Mouse (Mus musculus) heart, embryonic 13.5 days (tissue): ENCODE data around the gene Zc3hc1. TPM values are rescaled to one million over a fixed set of nuclear protein-coding genes. Genes with fewer than 3 reads are reported as not detected.
A peak's percentile ranks its signal among the peaks of the same experiment; 100 is the strongest.
"Not testable (repeated sequence)": the region's sequence is repeated elsewhere in the genome, so short reads cannot be mapped to it uniquely, and the experiment has no call there.

Experiments used
- ATAC-seq: fragments of 200-750 bp; cut with Nextera tagmentation; 2 replicates; pipeline ENCODE4 v1.8.0; 2017; ENCODE audit warnings: moderate TSS enrichment; ENCODE audit not compliant: insufficient number of reproducible peaks, low FRiP score, low TSS enrichment; ENCODE audit errors: extremely low read depth
- H3K27ac ChIP-seq: fragments of 300-500 bp; sonication (generic); replicated peaks from 2 replicates; pipeline ENCODE4 v1.5.1; 2015; ENCODE audit warnings: moderate library complexity, mild to moderate bottlenecking, inconsistent platforms
- H3K27me3 ChIP-seq: fragments of 300-500 bp; sonication (generic); replicated peaks from 2 replicates; pipeline ENCODE4 v1.6.1; 2015; ENCODE audit warnings: mild to moderate bottlenecking, inconsistent platforms
- H3K36me3 ChIP-seq: fragments of 300-500 bp; sonication (generic); 2 replicates; pipeline ENCODE4 v1.6.1; 2015; ENCODE audit warnings: mild to moderate bottlenecking, inconsistent platforms
- H3K4me1 ChIP-seq: fragments of 300-500 bp; sonication (generic); 2 replicates; pipeline ENCODE4 v1.6.1; 2015; ENCODE audit warnings: inconsistent platforms
- H3K4me2 ChIP-seq: fragments of 300-500 bp; sonication (generic); 2 replicates; pipeline ENCODE4 v1.6.1; 2015; ENCODE audit warnings: inconsistent platforms, mild to moderate bottlenecking, moderate library complexity
- H3K4me3 ChIP-seq: fragments of 300-500 bp; sonication (generic); 2 replicates; pipeline ENCODE4 v1.5.1; 2015; ENCODE audit warnings: moderate library complexity, mild to moderate bottlenecking, inconsistent platforms
- H3K9ac ChIP-seq: fragments of 300-500 bp; sonication (generic); 2 replicates; pipeline ENCODE4 v1.6.1; 2015; ENCODE audit warnings: inconsistent platforms, mild to moderate bottlenecking, moderate library complexity
- H3K9me3 ChIP-seq: fragments of 300-500 bp; sonication (generic); 2 replicates; pipeline ENCODE4 v1.6.1; 2016; ENCODE audit warnings: inconsistent platforms
- WGBS: fragments of 180-500 bp; shearing (Covaris S2); methylation state at CpG from one replicate; pipeline ENCODE4 v1.1.7; 2015; ENCODE audit warnings: mixed read lengths; 5-methylcytosine and 5-hydroxymethylcytosine counted together
- polyA plus RNA-seq: library from polyadenylated mRNA; unstranded; fragments of >200 nt; fragmentation: Nextera tagmentation; extraction: Ambion mirVana; gene quantifications from 2 replicates; pipeline ENCODE4 v1.2.1, GENCODE M21; 2015

The Zc3hc1 gene
- polyA plus RNA-seq, 1 experiment from 2014 or later = 46.0 TPM

GRCm38 (mm10) chr6:30403465-30403864 lies 12.6 kb upstream of the Zc3hc1 start:
- Histone ChIP-seq H3K36me3 (peaks cover 5% of the 10 kb centered on the region; the same call in 1 of the 2 replicates), H3K4me1 (peaks cover 12% of the 10 kb centered on the region), H3K9me3 (no peaks in the 10 kb centered on the region), H3K4me2 (peak overlapping the region; percentile 62), H3K27me3 (no peaks in the 10 kb centered on the region), H3K9ac (peak overlapping the region; percentile 73; the same call in 1 of the 2 replicates), H3K4me3 (peak overlapping the region; percentile 36), H3K27ac (no peak overlapping the region; the same call in 1 of the 2 replicates)
- ATAC-seq = no peak
- WGBS = 23% methylated on average over 4 of the region's 4 CpGs

GRCm38 (mm10) chr6:30402091-30402491 lies 11.3 kb upstream of the Zc3hc1 start:
- peak overlapping the region; percentile 94 for H3K9ac ChIP-seq
- H3K27ac ChIP-seq = peak overlapping the region; percentile 89
- peak; percentile 32 for ATAC-seq
- peaks cover 12% of the 10 kb centered on the region for H3K4me1 ChIP-seq
- H3K9me3 ChIP-seq = no peaks in the 10 kb centered on the region
- H3K4me3 ChIP-seq = peak overlapping the region; percentile 95
- H3K4me2 ChIP-seq = peak overlapping the region; percentile 80
- H3K36me3 ChIP-seq = 0 out of 2 replicates have a peak, but pooled peaks cover 2% of the 10 kb centered on the region
- no peaks in the 10 kb centered on the region for H3K27me3 ChIP-seq
- WGBS = under 1% methylated on average over 29 of the region's 29 CpGs

GRCm38 (mm10) chr6:30401308-30402015 lies 10.6 kb upstream of the Zc3hc1 start, which contains the start of gene Klhdc10:
Gene Klhdc10 (plus strand): TSS chr6:30401868.
- Histone ChIP-seq H3K27ac (peak within 1 kb of the TSS; percentile 89), H3K4me2 (peak within 1 kb of the TSS; percentile 80), H3K9ac (peak within 1 kb of the TSS; percentile 94), H3K4me1 (peaks cover 12% of the 10 kb centered on the region), H3K4me3 (peak within 1 kb of the TSS; percentile 95), H3K27me3 (no peaks in the 10 kb centered on the region), H3K9me3 (no peaks in the 10 kb centered on the region), H3K36me3 (no peaks in the 10 kb centered on the region)
- ATAC-seq = peak; percentile 99
- WGBS = under 1% methylated on average over 41 of the region's 41 CpGs

GRCm38 (mm10) chr6:30400716-30401115 lies 9.9 kb upstream of the Zc3hc1 start:
- 7% methylated on average over 7 of the region's 7 CpGs for WGBS
- Histone ChIP-seq H3K9ac (peak overlapping the region; percentile 76), H3K9me3 (no peaks in the 10 kb centered on the region), H3K27ac (peak overlapping the region; percentile 89), H3K4me3 (peak overlapping the region; percentile 95), H3K4me2 (peak overlapping the region; percentile 69), H3K27me3 (no peaks in the 10 kb centered on the region), H3K36me3 (no peaks in the 10 kb centered on the region), H3K4me1 (peaks cover 12% of the 10 kb centered on the region)
- no peak for ATAC-seq

GRCm38 (mm10) chr6:30400146-30400545 lies 9.3 kb upstream of the Zc3hc1 start:
- no peak for ATAC-seq
- no peaks in the 10 kb centered on the region for H3K9me3 ChIP-seq
- H3K9ac ChIP-seq = no peak overlapping the region
- no peaks in the 10 kb centered on the region for H3K27me3 ChIP-seq
- H3K27ac ChIP-seq = no peak overlapping the region
- H3K36me3 ChIP-seq = no peaks in the 10 kb centered on the region
- peaks cover 12% of the 10 kb centered on the region for H3K4me1 ChIP-seq
- no peak overlapping the region for H3K4me3 ChIP-seq
- 66% methylated on average over 5 of the region's 5 CpGs for WGBS
- H3K4me2 ChIP-seq = peak overlapping the region; percentile 69; the same call in 1 of the 2 replicates

GRCm38 (mm10) chr6:30391996-30392395 lies 1.2 kb upstream of the Zc3hc1 start:
- H3K36me3 ChIP-seq = peaks cover 11% of the 10 kb centered on the region
- H3K4me2 ChIP-seq = no peak overlapping the region
- no peaks in the 10 kb centered on the region for H3K27me3 ChIP-seq
- H3K4me1 ChIP-seq = peaks cover 6% of the 10 kb centered on the region
- no peak overlapping the region for H3K4me3 ChIP-seq
- no peak overlapping the region for H3K9ac ChIP-seq
- no peaks in the 10 kb centered on the region for H3K9me3 ChIP-seq
- ATAC-seq = no peak
- 85% methylated on average over 7 of the region's 7 CpGs for WGBS
- no peak overlapping the region for H3K27ac ChIP-seq

GRCm38 (mm10) chr6:30390271-30390670 lies 557 bp downstream of the Zc3hc1 start:
- Histone ChIP-seq H3K9ac (peak overlapping the region; percentile 88), H3K36me3 (peaks cover 28% of the 10 kb centered on the region), H3K4me2 (peak overlapping the region; percentile 70), H3K4me3 (peak overlapping the region; percentile 74)
- not testable (repeated sequence) for H3K4me1 ChIP-seq, H3K27me3 ChIP-seq, H3K9me3 ChIP-seq, ATAC-seq, H3K27ac ChIP-seq
- 23% methylated on average over 4 of the region's 4 CpGs for WGBS

- Histone ChIP-seq H3K9ac (no peak overlapping the region), H3K4me2 (no peak overlapping the region), H3K36me3 (peaks cover 93% of the 10 kb centered on the region), H3K4me1 (peaks cover 21% of the 10 kb centered on the region), H3K4me3 (no peak overlapping the region), H3K27ac (no peak overlapping the region), H3K9me3 (no peaks in the 10 kb centered on the region), H3K27me3 (no peaks in the 10 kb centered on the region)
- WGBS = 67% methylated on average over 3 of the region's 3 CpGs
- no peak for ATAC-seq
Measured at GRCm38 (mm10) chr6:30381116-30381515, 9.7 kb downstream of the Zc3hc1 start.

- H3K4me1 ChIP-seq = peaks cover 21% of the 10 kb centered on the region
- no peaks in the 10 kb centered on the region for H3K9me3 ChIP-seq
- H3K27ac ChIP-seq = peak overlapping the region; percentile 72
- peaks cover 93% of the 10 kb centered on the region for H3K36me3 ChIP-seq
- H3K9ac ChIP-seq = no peak overlapping the region
- WGBS = 75% methylated on average over 1 of the region's 1 CpGs
- ATAC-seq = no peak
- no peak overlapping the region for H3K4me3 ChIP-seq
- no peaks in the 10 kb centered on the region for H3K27me3 ChIP-seq
- no peak overlapping the region for H3K4me2 ChIP-seq
Measured at GRCm38 (mm10) chr6:30375791-30376190, 15.0 kb downstream of the Zc3hc1 start.

GRCm38 (mm10) chr6:30374731-30375510 lies 15.9 kb downstream of the Zc3hc1 start:
- Histone ChIP-seq H3K27me3 (no peaks in the 10 kb centered on the region), H3K9me3 (no peaks in the 10 kb centered on the region), H3K27ac (peak overlapping the region; percentile 72), H3K4me3 (no peak overlapping the region), H3K36me3 (peaks cover 93% of the 10 kb centered on the region), H3K4me1 (peaks cover 21% of the 10 kb centered on the region), H3K4me2 (no peak overlapping the region), H3K9ac (no peak overlapping the region)
- 85% methylated on average over 16 of the region's 16 CpGs for WGBS
- no peak for ATAC-seq

- Histone ChIP-seq H3K9ac (no peak overlapping the region), H3K4me3 (no peak overlapping the region), H3K4me2 (no peak overlapping the region), H3K4me1 (peaks cover 27% of the 10 kb centered on the region), H3K9me3 (no peaks in the 10 kb centered on the region), H3K27ac (no peak overlapping the region), H3K36me3 (peaks cover 97% of the 10 kb centered on the region), H3K27me3 (no peaks in the 10 kb centered on the region)
- 88% methylated on average over 17 of the region's 17 CpGs for WGBS
- no peak for ATAC-seq
Measured at GRCm38 (mm10) chr6:30372627-30373369, 18.0 kb downstream of the Zc3hc1 start.
